Mouse (Mus musculus): ENCODE results near the gene Gm12248.

GRCm38 (mm10) chr11:58096160-58096559, 3.2 kb upstream of the Gm12248 start:
- TF ChIP-seq POLR2AphosphoS2 (IDR thresholded peaks at IDR 0.05; ENCODE audit: insufficient read length, low read depth) (no peak), POLR2A (IDR thresholded peaks at IDR 0.05; ENCODE audit: insufficient read length, low read depth) (no peak), MYOD1 (IDR thresholded peaks at IDR 0.05; ENCODE audit: control insufficient read depth in 1 of 3, insufficient read length in 2 of 3, low read depth in 2 of 3) (no peak), CEBPB (IDR thresholded peaks at IDR 0.05; ENCODE audit: insufficient read depth, poor library complexity, severe bottlenecking) (no peak), USF1 (IDR thresholded peaks at IDR 0.05; ENCODE audit: low read depth) (no peak), MAX (IDR thresholded peaks at IDR 0.05; ENCODE audit: low read depth) (no peak), E2F4 (IDR thresholded peaks at IDR 0.05; ENCODE audit: insufficient read depth) (no peak), SRF (IDR thresholded peaks at IDR 0.05; ENCODE audit: control insufficient read depth, insufficient read length, low read depth) (no peak), TCF12 (IDR thresholded peaks at IDR 0.05; ENCODE audit: insufficient read depth, poor library complexity, severe bottlenecking) (no peak), TCF3 (IDR thresholded peaks at IDR 0.05; ENCODE audit: insufficient read length, low read depth) (no peak), REST (IDR thresholded peaks at IDR 0.05; ENCODE audit: insufficient read depth, insufficient read length) (no peak), MYOG (IDR thresholded peaks at IDR 0.05; ENCODE audit: control insufficient read depth in 1 of 3, insufficient read depth in 1 of 3, insufficient read length in 2 of 3, low read depth in 2 of 3) (no peak)
